Mouse (Mus musculus): ENCODE data around the gene Rilp.

GRCm38 (mm10) chr11:75498126-75498525 is 11.8 kb upstream of the Rilp start:
- TF ChIP-seq CTCF (IDR thresholded peaks at IDR 0.05; ENCODE audit: extremely low read depth, insufficient read depth, insufficient read length, insufficient replicate concordance) (no peak), POLR2A (IDR thresholded peaks at IDR 0.05; ENCODE audit: low read depth, low read length) (no peak)

Measured in spleen, adult 2 months (tissue).